Mouse (Mus musculus) T-helper 17 cell (primary cell): Measurements from ENCODE around the gene Uhrf1bp1.

Source experiments
- in situ Hi-C, 2 experiments: fragments of 300-600 bp; cut with MboI, MseI; formaldehyde crosslinking; loops; 1 replicate in 1 of 2; 2 replicates in 1 of 2; pipeline ENCODE4 v1.15.1; 2025; ENCODE audit warnings: high pct_unique_total_duplicates in 2 of 2

The Uhrf1bp1 gene

DNA sequence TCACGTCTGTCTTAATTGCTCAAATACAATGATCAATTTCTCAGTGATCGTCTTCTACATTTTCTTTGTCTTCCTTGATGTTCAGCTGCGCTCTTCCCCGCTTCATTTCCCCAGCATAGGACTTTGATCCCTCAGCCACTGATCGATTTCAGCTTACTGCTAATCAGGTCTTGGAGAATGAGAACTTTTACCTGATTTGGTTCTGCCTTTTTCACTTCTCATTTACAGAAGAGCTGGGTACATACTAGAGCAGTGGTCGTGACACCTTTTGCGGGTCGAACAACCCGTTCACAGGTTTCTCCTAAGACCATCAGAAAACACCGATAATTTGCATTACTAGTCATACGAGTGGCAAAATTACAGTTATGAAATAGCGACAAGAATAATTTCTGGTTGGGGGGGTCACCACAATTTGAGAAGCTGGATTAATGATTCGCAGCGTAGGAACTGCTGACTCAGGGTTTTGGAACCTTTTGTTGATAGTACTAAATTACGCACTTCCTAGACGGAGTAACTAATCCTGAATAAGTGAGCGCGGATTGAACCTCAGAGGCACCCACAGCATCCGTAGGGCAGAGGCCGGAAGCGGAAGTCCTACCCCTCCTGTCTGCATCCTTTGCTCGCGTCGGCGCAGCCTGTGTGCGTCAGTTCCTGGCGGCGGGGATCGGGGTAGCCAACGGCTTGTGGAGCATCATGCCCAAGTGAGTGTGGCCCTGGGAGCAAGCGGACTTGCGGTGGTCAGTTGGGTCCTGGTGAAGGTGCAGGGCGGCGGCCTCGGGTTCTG, 16.6 kb upstream of the Uhrf1bp1 start:
- in situ Hi-C loops = loop anchor here in 1 of 2 experiments (5.0 kb wide), 1 partner anchor 68 kb away; the partner anchor contains the start of genes Anks1 and Taf11

DNA sequence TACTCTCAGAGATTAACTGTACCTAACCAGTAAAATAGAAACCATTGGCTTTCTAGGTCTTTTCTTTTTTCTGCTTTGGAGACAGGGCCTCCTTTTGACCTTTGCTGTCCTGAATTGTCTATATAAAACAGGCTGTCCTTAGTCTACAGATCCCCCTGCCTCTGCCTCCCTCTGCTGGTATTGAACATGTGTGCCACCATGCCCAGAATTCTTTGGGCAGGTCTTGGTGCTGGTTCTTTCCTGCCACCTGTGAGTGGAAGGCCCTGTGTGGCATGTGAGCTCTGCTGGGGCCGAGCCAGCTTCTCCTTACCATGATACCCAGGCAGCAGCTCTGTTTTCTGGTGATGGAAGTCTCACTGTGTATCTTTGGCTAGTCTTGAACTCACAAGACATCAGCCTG, 7.9 kb upstream of the Uhrf1bp1 start:
- in situ Hi-C loops = no loop called here

DNA sequence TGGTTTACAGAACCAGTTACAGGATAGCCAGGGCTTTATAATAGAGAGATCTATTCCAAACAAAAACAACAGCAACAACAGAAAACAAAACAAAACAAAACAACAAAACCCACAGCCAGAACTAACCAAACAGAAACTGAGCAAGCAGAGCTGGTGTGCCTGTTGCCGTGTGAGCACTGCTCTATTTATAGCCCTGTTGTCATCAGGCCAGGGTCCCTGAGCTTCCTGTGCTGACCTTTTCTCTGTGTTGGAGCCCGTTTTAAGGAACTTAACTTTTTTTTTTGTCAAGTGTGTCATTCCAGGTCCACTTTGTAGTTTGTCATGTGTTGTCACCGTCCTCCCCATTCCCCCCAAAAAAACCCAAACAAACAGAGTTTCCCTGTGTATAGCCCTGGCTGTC, 5.2 kb upstream of the Uhrf1bp1 start:
- in situ Hi-C loops = no loop called here

DNA sequence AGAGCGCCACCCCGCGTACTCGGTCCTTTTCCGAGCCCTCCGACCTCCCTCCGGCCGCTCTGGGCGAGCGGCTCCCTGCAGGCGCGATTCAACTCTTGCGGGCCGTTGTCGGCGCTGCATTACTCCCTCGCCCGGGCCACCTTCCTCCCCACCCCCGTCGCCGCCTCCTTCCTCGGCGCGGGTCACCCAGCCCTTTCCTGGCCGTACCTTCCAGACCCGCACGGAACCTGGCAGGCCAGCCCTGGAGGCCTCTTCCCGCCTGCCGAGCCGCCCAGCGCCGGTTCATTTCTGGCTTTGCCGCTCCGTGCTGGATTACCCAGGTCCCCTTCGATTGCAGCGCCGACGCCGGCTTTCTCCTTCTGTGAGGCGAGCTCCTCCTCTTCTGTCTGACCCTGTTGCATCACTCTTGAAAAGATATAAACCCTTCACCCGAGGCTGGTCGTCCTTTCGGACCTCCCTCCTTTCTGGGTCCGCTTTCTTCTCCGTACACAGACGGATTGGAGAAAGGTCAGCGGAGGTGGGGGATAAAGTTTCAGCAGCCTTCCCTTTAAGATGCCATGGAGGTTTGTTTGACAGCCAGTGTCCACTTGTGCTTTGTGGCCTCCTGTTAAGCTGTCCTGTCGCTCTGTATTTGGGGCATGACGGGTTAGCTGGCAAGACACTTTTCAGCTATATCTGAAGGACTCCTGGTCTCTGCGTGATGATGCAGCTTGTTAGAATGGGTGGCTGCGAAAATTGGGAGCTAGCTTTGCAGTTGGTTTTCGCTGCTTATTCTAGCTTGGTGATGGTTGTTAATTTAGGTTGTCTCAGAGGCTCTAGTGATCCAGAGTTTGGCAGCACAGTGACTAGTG, 782 bp downstream of the Uhrf1bp1 start:
- in situ Hi-C loops = no loop called here

DNA sequence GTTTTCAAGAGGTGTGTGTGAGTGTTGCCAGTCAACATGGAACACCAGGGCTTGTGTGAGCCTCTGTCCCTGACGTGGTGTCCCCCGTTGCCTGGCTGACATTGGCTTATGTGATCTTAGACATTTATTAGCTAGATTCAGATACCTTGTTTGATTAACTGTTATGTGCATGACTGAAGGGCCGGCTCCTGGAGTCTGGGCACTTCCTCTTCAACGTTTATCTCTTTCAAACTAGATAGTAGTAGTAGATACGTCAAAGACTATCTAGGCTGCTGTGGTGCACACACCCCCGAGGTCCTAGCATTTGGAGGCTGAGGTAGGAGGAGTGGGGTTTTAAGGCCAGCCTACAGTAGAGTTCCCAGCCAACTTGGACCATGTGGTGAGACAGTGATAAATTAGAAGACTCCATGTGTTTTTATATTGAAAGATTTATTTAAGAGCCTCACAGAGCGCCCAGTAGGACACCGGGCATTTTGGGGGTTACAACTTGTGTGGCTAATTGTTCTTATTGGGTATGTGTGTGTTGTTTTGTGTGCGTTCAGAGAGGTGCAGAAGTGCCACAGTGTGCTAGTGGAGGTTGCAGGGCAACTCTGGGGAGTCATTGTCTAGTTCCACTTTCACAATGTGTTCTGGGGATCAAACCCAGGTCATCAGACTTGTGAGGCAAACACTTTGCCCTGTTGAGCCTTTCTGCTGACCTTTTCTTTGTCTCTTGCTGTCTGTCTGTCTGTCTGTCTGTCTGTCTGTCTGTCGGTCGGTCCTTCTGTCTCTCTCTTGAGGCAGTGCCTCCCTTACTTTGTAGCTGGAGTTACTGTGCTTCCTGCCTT, 1.6 kb downstream of the Uhrf1bp1 start:
- in situ Hi-C loops = no loop called here

DNA sequence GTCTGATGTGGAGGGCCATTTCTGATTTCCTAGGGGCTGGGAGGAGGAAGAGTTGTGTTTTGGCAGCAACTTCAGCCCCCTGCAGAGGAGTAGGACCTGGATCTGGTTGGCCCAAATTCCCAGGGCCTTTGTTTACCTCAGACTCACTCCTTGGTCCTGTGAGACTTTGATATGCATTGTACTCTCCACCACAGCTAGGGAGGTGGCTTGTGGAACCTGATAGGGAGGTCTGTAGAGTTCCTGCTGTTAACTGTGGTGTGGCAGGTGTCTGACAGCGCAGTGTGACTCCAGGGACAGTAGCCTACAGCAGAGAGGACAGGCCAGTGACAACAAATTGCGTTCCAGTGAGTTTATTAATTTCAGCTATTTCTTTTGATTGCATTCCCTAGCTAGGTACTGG, 2.9 kb downstream of the Uhrf1bp1 start:
- in situ Hi-C loops = no loop called here

DNA sequence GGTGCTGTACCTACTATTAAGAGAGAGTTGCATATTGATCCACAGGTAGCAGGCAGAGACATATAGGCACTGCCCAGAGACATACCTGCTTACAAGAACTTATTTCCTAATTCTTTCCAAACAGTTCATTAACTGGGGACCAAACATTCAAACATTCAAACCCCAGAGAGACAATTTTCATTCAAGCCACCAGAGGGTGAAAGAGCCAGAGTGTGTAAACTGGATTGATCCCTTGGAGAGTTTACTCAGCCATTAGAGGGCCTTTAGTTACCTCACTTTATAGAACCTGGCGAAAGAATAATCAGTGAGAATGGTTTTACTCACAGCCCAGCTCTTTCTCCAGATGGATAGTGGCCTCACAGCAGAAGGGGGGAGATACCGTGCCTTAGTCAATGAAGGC, 9.2 kb downstream of the Uhrf1bp1 start:
- in situ Hi-C loops = no loop called here

DNA sequence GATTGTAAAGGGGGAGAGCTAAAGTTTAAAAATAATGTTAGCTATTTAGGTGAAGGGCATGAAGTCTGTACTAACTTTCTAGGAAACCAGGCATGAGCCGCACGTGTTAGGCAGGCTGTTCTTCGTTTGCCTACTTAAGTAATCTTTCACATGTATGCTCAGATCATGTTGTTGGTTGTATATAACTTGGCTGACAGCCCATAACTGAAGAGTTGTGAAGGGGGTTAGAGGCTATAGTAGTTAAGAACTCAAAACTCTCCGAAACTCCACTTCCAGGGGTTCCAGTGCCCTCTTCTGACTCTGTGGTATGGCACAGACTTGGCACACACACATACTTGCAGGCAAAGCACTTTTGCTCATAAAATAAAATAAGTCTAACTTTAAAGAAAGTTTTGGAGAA, 10.5 kb downstream of the Uhrf1bp1 start:
- in situ Hi-C loops = no loop called here

DNA sequence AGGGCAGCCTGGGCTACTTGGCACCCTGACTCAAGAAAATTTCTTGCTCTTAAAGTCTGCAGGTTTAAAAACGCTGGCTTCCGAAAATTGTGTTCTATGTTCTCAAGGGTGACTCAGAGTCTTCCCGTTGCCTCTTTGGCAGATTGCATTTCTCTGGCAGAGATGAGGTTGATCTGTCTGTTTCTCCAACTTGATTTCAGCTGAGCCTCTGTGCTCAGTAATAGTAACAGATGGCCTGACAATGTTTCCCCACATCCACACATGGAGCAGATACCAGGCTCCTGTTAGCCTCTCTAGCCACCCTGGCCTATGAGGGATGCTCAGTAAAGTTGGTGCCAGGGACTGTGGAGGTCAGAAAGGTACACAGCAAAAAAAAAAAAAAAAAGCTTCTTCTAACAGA, 15.6 kb downstream of the Uhrf1bp1 start:
- in situ Hi-C loops = no loop called here

DNA sequence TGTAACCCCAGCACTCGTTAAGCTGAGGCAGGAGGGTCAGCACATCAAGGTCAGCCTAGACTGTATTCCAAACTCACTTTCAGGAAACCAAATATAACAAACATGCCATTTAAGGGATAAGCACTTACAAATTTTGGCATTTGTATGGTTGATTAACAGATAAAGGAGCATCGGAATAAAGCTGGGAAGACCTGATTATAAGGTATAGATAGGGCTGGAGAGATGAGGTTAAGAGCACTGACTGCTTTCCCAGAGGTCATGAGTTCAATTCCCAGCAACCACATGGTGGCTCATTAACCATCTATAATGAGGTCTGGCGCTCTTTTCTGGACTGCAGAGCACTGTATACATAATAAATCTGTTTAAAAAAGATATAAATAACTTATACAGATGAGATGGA, 17.3 kb downstream of the Uhrf1bp1 start:
- in situ Hi-C loops = no loop called here

DNA sequence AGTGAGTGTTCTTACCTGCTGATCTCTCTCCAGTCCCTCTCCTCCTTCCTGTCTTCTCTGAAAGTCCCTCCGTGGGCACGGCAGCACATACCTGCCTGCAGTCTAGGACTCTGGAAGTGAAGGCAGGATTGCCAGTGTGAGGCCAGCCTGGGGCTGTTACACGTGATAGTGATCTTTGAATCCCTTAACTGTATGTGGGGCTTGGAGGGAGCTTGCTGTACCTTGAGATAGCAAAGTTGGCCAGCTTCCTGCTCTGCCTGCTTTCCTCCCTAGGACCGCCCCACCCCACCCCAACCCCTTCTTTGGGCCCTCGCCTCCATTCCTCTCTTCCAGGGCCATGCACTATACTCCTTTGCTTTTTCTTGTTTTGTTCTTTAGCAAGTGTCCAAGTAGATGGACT, 18.3 kb downstream of the Uhrf1bp1 start:
- in situ Hi-C loops = no loop called here

DNA sequence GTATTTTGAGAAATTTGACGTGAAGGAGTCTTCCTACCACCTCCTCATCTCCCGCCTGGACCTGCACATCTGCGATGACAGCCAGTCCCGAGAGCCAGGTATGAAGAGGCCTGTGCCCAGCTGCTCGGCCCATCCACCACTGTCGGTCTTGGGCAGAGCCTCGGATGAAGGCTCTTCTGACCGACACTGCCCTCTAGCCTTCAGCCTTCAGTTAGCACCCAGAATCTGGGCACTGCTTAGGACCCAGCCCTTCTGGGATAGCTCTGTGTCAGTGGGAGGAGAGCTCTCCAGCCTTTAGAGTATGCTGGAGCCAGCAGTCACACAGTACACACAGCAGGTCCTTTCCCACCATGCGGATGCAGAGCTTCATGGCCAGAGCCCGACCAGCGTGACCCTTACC, 25.3 kb downstream of the Uhrf1bp1 start:
- in situ Hi-C loops = loop anchor here in 1 of 2 experiments (10.0 kb wide), 1 partner anchor 1067 kb away; no protein-coding TSS in a partner anchor

DNA sequence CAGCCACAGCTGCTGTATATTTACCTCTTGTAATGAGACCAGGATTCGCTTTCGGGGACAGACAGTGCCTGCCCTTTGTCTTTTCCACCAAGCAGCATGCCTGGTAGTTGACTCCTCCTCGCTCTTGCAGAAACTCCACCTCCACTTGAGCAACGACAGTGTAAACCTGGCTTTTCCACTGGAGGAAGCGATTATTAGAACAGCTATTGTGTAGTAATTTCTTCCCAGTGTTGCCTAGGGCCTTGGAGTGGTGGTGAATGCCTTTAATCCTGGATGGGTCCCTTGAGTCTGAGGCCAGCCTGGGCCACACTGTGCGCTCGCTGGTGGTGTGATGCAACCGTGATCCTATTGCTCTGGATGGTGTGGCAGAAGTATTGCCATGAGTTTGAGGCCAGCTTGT, 26.9 kb downstream of the Uhrf1bp1 start:
- in situ Hi-C loops = loop anchor here in 1 of 2 experiments (10.0 kb wide), 1 partner anchor 1068 kb away; no protein-coding TSS in a partner anchor

DNA sequence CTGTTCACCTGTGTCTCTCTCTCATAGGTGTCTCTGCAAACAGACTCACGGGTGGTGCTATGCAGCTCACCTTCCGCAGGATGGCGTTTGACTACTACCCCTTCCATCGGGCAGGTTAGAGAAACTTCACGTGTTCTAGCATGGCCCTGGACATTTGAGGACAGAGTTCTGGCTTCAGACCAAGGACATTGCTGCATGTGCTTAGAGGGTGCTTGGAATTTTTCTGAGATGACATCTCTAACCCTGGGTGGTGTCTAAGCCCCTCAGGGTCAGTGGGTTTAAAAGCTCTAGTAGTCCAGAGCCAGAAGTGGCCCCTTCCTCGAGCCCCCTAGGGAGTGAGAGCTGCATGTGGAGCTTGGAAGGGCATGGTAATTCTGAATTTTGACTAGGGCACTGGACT, 27.8 kb downstream of the Uhrf1bp1 start:
- in situ Hi-C loops = loop anchor here in 1 of 2 experiments (10.0 kb wide), 1 partner anchor 1069 kb away; no protein-coding TSS in a partner anchor

DNA sequence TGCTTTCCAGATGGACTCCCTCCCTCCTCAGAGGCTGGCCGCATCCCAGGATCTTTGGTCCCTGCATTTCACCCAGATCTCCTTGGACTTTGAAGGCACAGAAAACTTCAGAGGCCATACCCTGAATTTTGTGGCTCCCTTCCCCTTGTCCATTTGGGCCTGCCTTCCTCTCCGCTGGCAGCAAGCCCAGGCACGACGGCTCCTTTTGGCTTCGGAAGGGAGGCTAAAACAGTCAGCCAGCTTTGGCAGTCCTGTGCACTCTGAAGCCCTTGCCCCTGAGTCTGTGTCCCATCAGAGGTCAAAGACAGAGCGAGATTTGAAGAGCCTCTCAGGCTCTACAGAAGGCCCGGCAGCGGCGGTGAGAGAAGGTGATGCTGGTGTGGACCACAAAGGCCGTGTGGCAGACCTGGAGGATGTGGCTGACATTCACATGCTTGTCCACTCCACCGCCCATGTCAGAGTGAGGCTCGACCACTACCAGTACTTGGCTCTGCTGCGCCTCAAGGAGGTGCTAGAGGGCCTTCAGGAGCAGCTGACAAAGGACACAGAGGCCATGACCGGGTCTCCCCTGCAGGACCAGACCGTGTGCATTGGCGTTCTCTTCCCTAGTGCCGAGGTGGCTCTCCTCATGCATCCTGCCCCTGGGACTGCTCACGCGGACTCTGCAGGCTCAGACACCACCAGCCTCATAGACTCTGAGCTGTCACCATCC, 30.4 kb downstream of the Uhrf1bp1 start:
- in situ Hi-C loops = loop anchor here in 1 of 2 experiments (10.0 kb wide), 1 partner anchor 1072 kb away; no protein-coding TSS in a partner anchor

DNA sequence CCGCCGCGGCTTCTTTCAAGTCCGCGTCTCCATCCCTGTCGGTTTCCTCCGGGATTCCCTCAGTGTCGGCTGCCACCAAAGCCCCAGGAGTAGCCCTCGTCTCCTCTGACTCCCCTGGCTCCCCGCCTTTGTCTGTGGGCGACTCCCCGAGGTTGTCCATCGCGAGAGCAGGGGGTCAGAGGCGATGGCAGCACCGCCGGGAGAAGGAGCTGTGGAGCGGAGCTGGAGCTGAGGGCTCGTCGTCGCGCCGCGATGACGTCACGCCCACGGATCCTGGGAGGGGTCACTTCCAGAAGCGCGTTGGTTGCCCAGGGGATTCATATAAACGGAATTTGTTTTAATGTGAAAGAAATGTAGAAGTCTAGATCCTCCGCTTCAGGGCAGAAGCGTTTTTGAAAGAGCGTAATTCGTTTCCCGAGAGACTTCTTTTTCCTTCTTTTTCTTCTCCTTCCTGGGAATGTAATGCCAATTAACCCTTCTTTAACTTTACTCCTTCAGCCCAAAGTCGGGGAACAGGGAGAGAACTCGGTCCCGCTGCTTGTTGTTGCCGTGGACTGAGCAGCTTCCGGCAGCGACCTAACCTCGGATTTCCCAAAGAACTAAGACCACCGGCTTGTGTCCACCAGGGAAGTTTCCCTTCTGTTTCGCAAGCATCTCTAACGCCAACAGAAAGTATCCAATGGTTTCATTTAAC, 51.4 kb downstream of the Uhrf1bp1 start:
- in situ Hi-C loops = loop anchor here in 1 of 2 experiments (5.0 kb wide), 1 partner anchor 65 kb away; no protein-coding TSS in a partner anchor

DNA sequence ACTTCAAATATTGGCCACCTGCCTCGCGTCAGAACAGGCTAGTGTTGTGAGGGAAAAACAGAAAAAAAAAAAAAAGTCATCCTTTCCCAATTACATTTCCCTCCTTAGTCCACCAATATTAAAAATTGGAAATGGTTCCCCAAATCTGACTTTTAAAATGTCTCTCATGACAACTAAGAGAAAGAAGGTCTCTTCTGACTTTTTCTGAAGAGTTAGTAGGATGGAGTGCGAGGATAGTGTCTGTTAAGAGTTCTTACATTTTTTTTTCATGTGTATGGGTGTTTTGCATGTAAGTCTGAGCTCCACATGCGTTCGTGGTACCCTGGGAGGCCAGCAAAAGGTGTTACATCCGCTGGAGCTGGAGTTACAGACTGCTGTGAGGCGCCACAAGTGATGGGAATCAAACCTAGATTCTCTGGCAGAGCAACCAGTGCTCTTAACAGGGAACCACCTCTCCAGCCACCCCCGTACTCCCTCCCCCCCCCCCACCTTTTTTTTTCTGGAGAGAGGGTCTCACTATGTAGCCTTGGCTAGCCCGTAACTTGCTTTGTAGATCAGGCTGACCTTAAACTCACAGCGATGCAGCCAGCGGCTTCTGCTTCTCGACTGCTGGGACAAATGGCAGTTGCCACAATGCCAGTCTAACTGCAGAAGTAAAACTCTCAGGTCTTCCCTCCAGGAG, 52.1 kb downstream of the Uhrf1bp1 start:
- in situ Hi-C loops = loop anchor here in 1 of 2 experiments (5.0 kb wide), 1 partner anchor 66 kb away; no protein-coding TSS in a partner anchor

DNA sequence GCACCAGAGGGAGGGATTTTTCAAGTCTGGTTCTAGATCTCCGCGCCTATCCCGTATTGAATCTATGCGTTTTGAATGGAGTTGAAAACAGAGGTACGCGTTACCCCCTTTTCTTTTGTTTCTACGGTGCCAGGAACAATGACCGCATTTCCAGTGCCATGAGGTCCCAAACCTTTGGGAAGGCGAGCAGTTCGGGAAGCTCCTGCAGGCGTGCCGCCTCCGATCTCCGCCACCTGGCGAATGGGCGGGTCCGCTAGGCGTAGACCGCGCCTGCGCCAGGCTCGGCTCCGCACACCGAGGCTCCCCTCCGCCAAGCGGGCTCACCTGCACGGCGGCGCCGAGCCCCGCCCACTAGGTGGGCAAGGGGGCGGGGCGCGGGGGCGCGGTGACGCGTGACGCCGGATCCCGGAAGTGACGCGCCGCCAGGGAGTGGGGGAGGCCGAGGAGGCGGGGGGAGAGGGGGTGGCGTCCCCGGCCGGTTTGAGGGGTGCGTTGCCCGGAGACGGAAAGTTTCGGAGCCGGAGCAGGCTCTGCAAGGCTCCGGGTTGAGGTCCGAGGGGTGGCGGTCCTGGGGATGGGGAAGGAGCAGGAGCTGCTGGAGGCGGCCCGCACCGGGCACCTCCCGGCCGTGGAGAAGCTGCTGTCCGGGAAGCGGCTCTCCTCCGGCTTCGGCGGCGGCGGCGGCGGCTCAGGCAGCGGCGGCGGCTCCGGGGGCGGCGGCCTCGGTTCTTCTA, 52.8 kb downstream of the Uhrf1bp1 start, which contains the start of gene Anks1:
Gene Anks1, plus strand, starts transcription at position 419 of the 734 bp plus-strand sequence.
- in situ Hi-C loops = loop anchor here in 1 of 2 experiments (5.0 kb wide), 1 partner anchor 67 kb away; no protein-coding TSS in a partner anchor
